Mouse (Mus musculus) hindbrain, embryonic 14.5 days (tissue): ENCODE data around the gene Kcnk7. TPM values are rescaled to one million over a fixed set of nuclear protein-coding genes. Genes with fewer than 3 reads are reported as not detected.

ENCODE experiments used
- ATAC-seq: fragments of 200-750 bp; cut with Nextera tagmentation; 2 replicates; pipeline ENCODE4 v1.8.0; 2017; ENCODE audit warnings: moderate number of reproducible peaks, mild to moderate bottlenecking, moderate TSS enrichment, moderate library complexity; ENCODE audit not compliant: low FRiP score
- DNase-seq: peaks from one replicate; pipeline ENCODE4 v3.0.0-alpha.2; 2015; ENCODE audit warnings: low spot score
- H3K27ac ChIP-seq: fragments of 300-500 bp; sonication (generic); 2 replicates; pipeline ENCODE4 v1.5.1; 2014; ENCODE audit warnings: mild to moderate bottlenecking, moderate library complexity
- H3K27me3 ChIP-seq: fragments of 300-500 bp; sonication (generic); 2 replicates; pipeline ENCODE4 v1.6.1; 2014; ENCODE audit warnings: mild to moderate bottlenecking, low read length, mixed read lengths; ENCODE audit not compliant: control insufficient read depth, insufficient read depth
- H3K36me3 ChIP-seq: fragments of 300-500 bp; sonication (generic); replicated peaks from 2 replicates; pipeline ENCODE4 v1.6.1; 2014; ENCODE audit not compliant: control insufficient read depth, insufficient read depth
- H3K4me1 ChIP-seq: fragments of 300-500 bp; sonication (generic); replicated peaks from 2 replicates; pipeline ENCODE4 v1.6.1; 2014; ENCODE audit warnings: antibody characterized with exemption, low read length, mixed read lengths; ENCODE audit not compliant: control insufficient read depth, insufficient read depth
- H3K4me2 ChIP-seq: fragments of 300-500 bp; sonication (generic); replicated peaks from 2 replicates; pipeline ENCODE4 v1.6.1; 2014; ENCODE audit warnings: mild to moderate bottlenecking, moderate library complexity
- H3K4me3 ChIP-seq: fragments of 300-500 bp; sonication (generic); replicated peaks from 2 replicates; pipeline ENCODE4 v1.5.1; 2014; ENCODE audit warnings: mild to moderate bottlenecking, low read length
- H3K9ac ChIP-seq: fragments of 300-500 bp; sonication (generic); 2 replicates; pipeline ENCODE4 v1.6.1; 2014
- H3K9me3 ChIP-seq: fragments of 300-500 bp; sonication (generic); 2 replicates; pipeline ENCODE4 v1.6.1; 2016; ENCODE audit warnings: low read length; ENCODE audit not compliant: control insufficient read depth
- WGBS: fragments of 180-500 bp; shearing (Covaris S2); extraction: QIAGEN DNeasy Blood & Tissue Kit; methylation state at CpG from one replicate; pipeline ENCODE4 v1.1.7; 2014; 5-methylcytosine and 5-hydroxymethylcytosine counted together
- polyA plus RNA-seq: library from polyadenylated mRNA; unstranded; fragments of >200 nt; fragmentation: Nextera tagmentation; extraction: Ambion mirVana; gene quantifications from 2 replicates; pipeline ENCODE4 v1.2.1, GENCODE M21; 2014

Gene Kcnk7
- 0.36 TPM in 1 of 2 replicates, not detected in the other for polyA plus RNA-seq

- WGBS = 77% methylated on average over 17 of the region's 17 CpGs
- ATAC-seq (0 out of 2 replicates have a peak, but pooled peaks have one; percentile 46), DNase-seq (no peak)
- Histone ChIP-seq H3K27ac (no peak within 1 kb of the TSS), H3K27me3 (no peaks in the 10 kb centered on the region), H3K4me1 (no peaks in the 10 kb centered on the region), H3K4me2 (no peak within 1 kb of the TSS), H3K36me3 (peaks cover 80% of the 10 kb centered on the region), H3K9ac (no peak within 1 kb of the TSS), H3K9me3 (no peaks in the 10 kb centered on the region), H3K4me3 (no peak within 1 kb of the TSS)
Observed at GRCm38 (mm10) chr19:5704163-5704800, at the start of gene Kcnk7. Gene Kcnk7, plus strand, starts transcription at chr19:5704367.

GRCm38 (mm10) chr19:5654720-5655298 lies 49.4 kb upstream of the Kcnk7 start:
- Histone ChIP-seq H3K36me3 (0 out of 2 replicates have a peak, but pooled peaks cover 7% of the 10 kb centered on the region), H3K27ac (no peak overlapping the region), H3K9me3 (no peaks in the 10 kb centered on the region), H3K27me3 (peaks cover 35% of the 10 kb centered on the region), H3K9ac (peak overlapping the region; percentile 55), H3K4me1 (peaks cover 12% of the 10 kb centered on the region), H3K4me3 (peak overlapping the region; percentile 35), H3K4me2 (peak overlapping the region; percentile 58)
- DNase-seq (no peak), ATAC-seq (no peak)
- WGBS = 13% methylated on average over 43 of the region's 43 CpGs

GRCm38 (mm10) chr19:5660942-5661751 lies 43.0 kb upstream of the Kcnk7 start:
- no peak for ATAC-seq
- H3K4me1 ChIP-seq = peaks cover 12% of the 10 kb centered on the region
- 88% methylated on average over 16 of the region's 16 CpGs for WGBS
- no peak overlapping the region for H3K9ac ChIP-seq
- DNase-seq = no peak
- H3K36me3 ChIP-seq = peaks cover 23% of the 10 kb centered on the region
- no peak overlapping the region for H3K4me2 ChIP-seq
- H3K4me3 ChIP-seq = no peak overlapping the region
- H3K27me3 ChIP-seq = peaks cover 4% of the 10 kb centered on the region
- H3K9me3 ChIP-seq = no peaks in the 10 kb centered on the region
- H3K27ac ChIP-seq = no peak overlapping the region

- peak overlapping the region; percentile 28; the same call in 1 of the 2 replicates for H3K9ac ChIP-seq
- ATAC-seq (no peak), DNase-seq (no peak)
- H3K36me3 ChIP-seq = peaks cover 34% of the 10 kb centered on the region
- H3K27me3 ChIP-seq = no peaks in the 10 kb centered on the region
- 76% methylated on average over 8 of the region's 8 CpGs for WGBS
- 0 out of 2 replicates have a peak overlapping the region, but pooled peaks have one; percentile 51 for H3K27ac ChIP-seq
- H3K4me2 ChIP-seq = peak overlapping the region; percentile 50
- no peaks in the 10 kb centered on the region for H3K9me3 ChIP-seq
- peak overlapping the region; percentile 31 for H3K4me3 ChIP-seq
- H3K4me1 ChIP-seq = peaks cover 12% of the 10 kb centered on the region
Observed at GRCm38 (mm10) chr19:5662310-5662709, 41.9 kb upstream of the Kcnk7 start.

GRCm38 (mm10) chr19:5662981-5663913 lies 40.9 kb upstream of the Kcnk7 start, which contains the start of gene Sipa1:
Gene Sipa1, minus strand, starts transcription at chr19:5663707.
- peak within 1 kb of the TSS; percentile 31 for H3K4me3 ChIP-seq
- ATAC-seq = peak; percentile 70
- peak within 1 kb of the TSS; percentile 28 for H3K9ac ChIP-seq
- peaks cover 44% of the 10 kb centered on the region for H3K36me3 ChIP-seq
- H3K27ac ChIP-seq = peak within 1 kb of the TSS; percentile 51
- no peaks in the 10 kb centered on the region for H3K27me3 ChIP-seq
- WGBS = 1% methylated on average over 32 of the region's 32 CpGs
- H3K4me1 ChIP-seq = peaks cover 12% of the 10 kb centered on the region
- DNase-seq = peak; percentile 68
- H3K9me3 ChIP-seq = no peaks in the 10 kb centered on the region
- peak within 1 kb of the TSS; percentile 50 for H3K4me2 ChIP-seq

- peaks cover 12% of the 10 kb centered on the region for H3K4me1 ChIP-seq
- H3K27me3 ChIP-seq = no peaks in the 10 kb centered on the region
- no peak overlapping the region for H3K4me2 ChIP-seq
- H3K36me3 ChIP-seq = peaks cover 57% of the 10 kb centered on the region
- no peak for DNase-seq
- no peak overlapping the region for H3K9ac ChIP-seq
- H3K27ac ChIP-seq = no peak overlapping the region
- no peaks in the 10 kb centered on the region for H3K9me3 ChIP-seq
- H3K4me3 ChIP-seq = no peak overlapping the region
- 94% methylated on average over 10 of the region's 10 CpGs for WGBS
- no peak for ATAC-seq
Observed at GRCm38 (mm10) chr19:5664669-5665257, 39.4 kb upstream of the Kcnk7 start.

GRCm38 (mm10) chr19:5665465-5665864 lies 38.7 kb upstream of the Kcnk7 start:
- Histone ChIP-seq H3K27me3 (no peaks in the 10 kb centered on the region), H3K27ac (no peak overlapping the region), H3K36me3 (peaks cover 58% of the 10 kb centered on the region), H3K4me1 (peaks cover 12% of the 10 kb centered on the region), H3K4me2 (no peak overlapping the region), H3K4me3 (no peak overlapping the region), H3K9ac (no peak overlapping the region), H3K9me3 (no peaks in the 10 kb centered on the region)
- WGBS = 93% methylated on average over 15 of the region's 15 CpGs
- ATAC-seq = no peak
- DNase-seq = no peak

GRCm38 (mm10) chr19:5666386-5666785 lies 37.8 kb upstream of the Kcnk7 start:
- DNase-seq (no peak), ATAC-seq (no peak)
- H3K36me3 ChIP-seq = peaks cover 67% of the 10 kb centered on the region
- H3K27me3 ChIP-seq = no peaks in the 10 kb centered on the region
- no peak overlapping the region for H3K4me3 ChIP-seq
- H3K27ac ChIP-seq = no peak overlapping the region
- H3K9me3 ChIP-seq = no peaks in the 10 kb centered on the region
- WGBS = 86% methylated on average over 18 of the region's 18 CpGs
- H3K9ac ChIP-seq = no peak overlapping the region
- H3K4me1 ChIP-seq = peaks cover 12% of the 10 kb centered on the region
- H3K4me2 ChIP-seq = no peak overlapping the region
